Mouse (Mus musculus) hindbrain, embryonic 10.5 days (tissue): Measurements from ENCODE around the gene Tmem63c. TPM values are rescaled to one million over a fixed set of nuclear protein-coding genes. Genes with fewer than 3 reads are reported as not detected.

ENCODE experiments used
- DNase-seq: peaks from one replicate; pipeline ENCODE4 v3.0.0-alpha.2; 2017; ENCODE audit warnings: low spot score
- H3K27ac ChIP-seq: fragments of 300-500 bp; sonication (generic); 2 replicates; pipeline ENCODE4 v1.5.1; 2016; ENCODE audit warnings: mild to moderate bottlenecking, moderate library complexity
- H3K27me3 ChIP-seq: fragments of 300-500 bp; sonication (generic); 2 replicates; pipeline ENCODE4 v1.6.1; 2016; ENCODE audit warnings: mild to moderate bottlenecking; ENCODE audit not compliant: poor library complexity, insufficient read depth, severe bottlenecking
- H3K36me3 ChIP-seq: fragments of 300-500 bp; sonication (generic); 2 replicates; pipeline ENCODE4 v1.6.1; 2016; ENCODE audit warnings: mild to moderate bottlenecking, moderate library complexity
- H3K4me1 ChIP-seq: fragments of 300-500 bp; sonication (generic); replicated peaks from 2 replicates; pipeline ENCODE4 v1.6.1; 2016; ENCODE audit warnings: mild to moderate bottlenecking
- H3K4me3 ChIP-seq: fragments of 300-500 bp; sonication (generic); 2 replicates; pipeline ENCODE4 v1.5.1; 2016; ENCODE audit warnings: mild to moderate bottlenecking, moderate library complexity
- H3K9me3 ChIP-seq: fragments of 300-500 bp; sonication (generic); 2 replicates; pipeline ENCODE4 v1.6.1; 2016; ENCODE audit warnings: mild to moderate bottlenecking, moderate library complexity
- WGBS: fragments of 180-500 bp; shearing (Covaris S2); methylation state at CpG from one replicate; pipeline ENCODE4 v1.1.7; 2016; 5-methylcytosine and 5-hydroxymethylcytosine counted together
- polyA plus RNA-seq: library from polyadenylated mRNA; unstranded; fragments of >200 nt; fragmentation: Nextera tagmentation; extraction: Ambion mirVana; gene quantifications from 2 replicates; pipeline ENCODE4 v1.2.1, GENCODE M21; 2016

Tmem63c gene
- 0.10 and 0.35 TPM in 2 replicates for polyA plus RNA-seq

GRCm38 (mm10) chr12:87021040-87021439 is at the start of gene Tmem63c:
Tmem63c (plus strand) TSS chr12:87021340.
- Histone ChIP-seq H3K4me1 (peaks cover 1% of the 10 kb centered on the region), H3K27ac (no peak within 1 kb of the TSS), H3K9me3 (no peaks in the 10 kb centered on the region), H3K4me3 (no peak within 1 kb of the TSS), H3K36me3 (no peaks in the 10 kb centered on the region), H3K27me3 (peaks cover 12% of the 10 kb centered on the region)
- no peak for DNase-seq
- 81% methylated on average over 6 of the region's 6 CpGs for WGBS

DNA sequence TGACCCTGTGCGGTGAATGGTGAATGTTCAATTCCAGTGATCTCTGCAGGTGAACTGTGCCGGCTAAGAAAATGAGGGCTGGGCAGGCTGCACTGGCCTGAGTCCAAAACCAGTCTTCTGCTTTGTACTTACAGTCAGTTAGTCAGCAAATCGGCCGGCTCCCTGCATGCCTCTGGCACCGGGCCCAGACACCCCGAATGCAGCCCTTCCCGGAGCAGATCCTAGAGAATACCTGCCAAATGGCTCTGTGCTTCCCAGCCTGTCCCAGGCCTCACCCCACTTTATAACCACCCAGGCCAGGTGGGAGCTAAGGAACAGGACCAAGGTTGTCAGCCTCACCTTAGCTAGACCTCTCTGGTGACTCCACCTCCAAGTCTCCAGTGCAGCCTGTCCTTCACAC is 47.9 kb upstream of the Tmem63c start:
- H3K27me3 ChIP-seq = peaks cover 42% of the 10 kb centered on the region
- no peaks in the 10 kb centered on the region for H3K36me3 ChIP-seq
- WGBS = 71% methylated on average over 7 of the region's 7 CpGs
- DNase-seq = no peak
- H3K4me3 ChIP-seq = no peak overlapping the region
- peaks cover 31% of the 10 kb centered on the region for H3K4me1 ChIP-seq
- H3K27ac ChIP-seq = no peak overlapping the region
- H3K9me3 ChIP-seq = no peaks in the 10 kb centered on the region

DNA sequence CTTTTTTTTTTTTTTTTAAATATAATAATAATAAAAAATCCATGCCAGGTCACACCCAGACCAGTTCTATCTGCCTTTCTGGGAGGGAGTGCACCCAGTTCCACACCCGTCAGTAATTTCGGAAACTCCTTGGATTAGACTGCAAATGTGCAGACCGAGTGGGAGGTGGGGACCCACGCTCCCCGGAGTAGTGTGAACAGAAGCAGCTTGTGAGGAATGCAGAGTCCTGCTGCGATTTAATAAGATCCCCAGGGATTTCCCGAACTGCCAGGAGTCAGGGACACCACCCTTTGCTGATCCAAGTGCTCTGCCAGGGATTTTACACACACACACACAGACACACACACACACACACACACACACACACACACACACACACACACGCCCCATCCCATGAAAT is 47.4 kb upstream of the Tmem63c start:
- Histone ChIP-seq H3K4me3 (no peak overlapping the region), H3K27me3 (peaks cover 46% of the 10 kb centered on the region), H3K27ac (no peak overlapping the region), H3K36me3 (no peaks in the 10 kb centered on the region), H3K4me1 (peaks cover 34% of the 10 kb centered on the region), H3K9me3 (no peaks in the 10 kb centered on the region)
- WGBS = 40% methylated on average over 8 of the region's 8 CpGs
- no peak for DNase-seq

- H3K9me3 ChIP-seq = no peaks in the 10 kb centered on the region
- H3K4me1 ChIP-seq = peaks cover 28% of the 10 kb centered on the region
- peak; percentile 81 for DNase-seq
- WGBS = 7% methylated on average over 40 of the region's 40 CpGs
- H3K4me3 ChIP-seq = peak overlapping the region; percentile 54
- H3K36me3 ChIP-seq = no peaks in the 10 kb centered on the region
- peaks cover 53% of the 10 kb centered on the region for H3K27me3 ChIP-seq
- H3K27ac ChIP-seq = peak overlapping the region; percentile 80
Observed at GRCm38 (mm10) chr12:86974387-86975288, 46.5 kb upstream of the Tmem63c start.

GRCm38 (mm10) chr12:86975761-86976160 is 45.4 kb upstream of the Tmem63c start:
- H3K4me3 ChIP-seq = no peak overlapping the region
- no peak overlapping the region for H3K27ac ChIP-seq
- H3K9me3 ChIP-seq = no peaks in the 10 kb centered on the region
- WGBS = 56% methylated on average over 10 of the region's 10 CpGs
- H3K36me3 ChIP-seq = no peaks in the 10 kb centered on the region
- H3K27me3 ChIP-seq = peaks cover 64% of the 10 kb centered on the region
- no peak for DNase-seq
- peaks cover 28% of the 10 kb centered on the region for H3K4me1 ChIP-seq

GRCm38 (mm10) chr12:86976511-86977168 is 44.5 kb upstream of the Tmem63c start:
- peaks cover 28% of the 10 kb centered on the region for H3K4me1 ChIP-seq
- no peaks in the 10 kb centered on the region for H3K36me3 ChIP-seq
- H3K27ac ChIP-seq = no peak overlapping the region
- no peaks in the 10 kb centered on the region for H3K9me3 ChIP-seq
- no peak overlapping the region for H3K4me3 ChIP-seq
- H3K27me3 ChIP-seq = peaks cover 72% of the 10 kb centered on the region
- 61% methylated on average over 6 of the region's 6 CpGs for WGBS
- no peak for DNase-seq

GRCm38 (mm10) chr12:86977833-86978232 is 43.3 kb upstream of the Tmem63c start:
- Histone ChIP-seq H3K27me3 (peaks cover 84% of the 10 kb centered on the region), H3K36me3 (no peaks in the 10 kb centered on the region), H3K9me3 (no peaks in the 10 kb centered on the region), H3K27ac (no peak overlapping the region), H3K4me1 (peaks cover 28% of the 10 kb centered on the region), H3K4me3 (no peak overlapping the region)
- DNase-seq = no peak
- 28% methylated on average over 15 of the region's 15 CpGs for WGBS

GRCm38 (mm10) chr12:86981180-86981579 is 40.0 kb upstream of the Tmem63c start:
- Histone ChIP-seq H3K9me3 (no peaks in the 10 kb centered on the region), H3K4me1 (peaks cover 21% of the 10 kb centered on the region), H3K4me3 (no peak overlapping the region), H3K36me3 (no peaks in the 10 kb centered on the region), H3K27ac (no peak overlapping the region), H3K27me3 (peaks cover 95% of the 10 kb centered on the region)
- no peak for DNase-seq
- 29% methylated on average over 9 of the region's 9 CpGs for WGBS

DNA sequence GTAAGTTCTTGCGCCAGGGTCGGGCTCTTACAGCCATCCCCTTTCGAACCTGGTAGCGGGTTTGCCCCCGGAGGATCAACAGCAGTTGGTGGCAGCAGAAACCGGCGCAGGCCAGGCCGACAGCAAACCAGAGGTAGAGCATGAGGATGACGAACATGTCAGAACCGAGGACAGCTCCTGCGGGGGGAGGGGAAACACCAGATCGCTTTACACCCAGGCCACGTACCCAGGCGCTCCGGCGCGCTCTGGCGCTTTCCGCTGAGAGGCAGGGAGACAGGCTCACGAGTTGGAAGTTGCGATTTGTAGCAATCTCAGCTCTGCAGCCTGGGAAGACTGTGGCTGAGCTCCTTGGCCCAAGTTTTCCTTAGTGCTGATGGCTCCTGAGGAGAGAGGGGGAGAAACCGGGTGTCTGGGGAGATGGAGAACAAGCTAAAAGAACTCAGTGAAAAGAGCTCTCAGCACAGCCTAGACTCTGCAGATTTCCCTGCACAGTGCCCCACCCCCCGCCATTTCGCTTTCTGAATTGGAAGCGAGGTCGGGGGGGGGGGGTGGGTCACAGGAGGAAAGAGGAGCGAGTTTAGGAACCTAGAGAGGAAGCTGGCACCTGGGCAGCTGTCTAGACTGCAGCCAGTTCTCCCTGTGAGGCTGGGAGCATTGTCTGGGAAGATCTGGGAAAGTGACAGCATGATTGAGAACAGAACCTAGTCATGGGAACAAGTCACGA is 37.5 kb upstream of the Tmem63c start:
- Histone ChIP-seq H3K9me3 (no peaks in the 10 kb centered on the region), H3K4me3 (peak overlapping the region; percentile 38), H3K27me3 (peaks cover 97% of the 10 kb centered on the region), H3K27ac (peak overlapping the region; percentile 42; the same call in 1 of the 2 replicates), H3K4me1 (peaks cover 13% of the 10 kb centered on the region), H3K36me3 (no peaks in the 10 kb centered on the region)
- WGBS = 3% methylated on average over 28 of the region's 28 CpGs
- DNase-seq = peak; percentile 78

GRCm38 (mm10) chr12:86984194-86984555 is 37.0 kb upstream of the Tmem63c start:
- peak; percentile 57 for DNase-seq
- Histone ChIP-seq H3K27ac (no peak overlapping the region), H3K4me3 (no peak overlapping the region; the same call in 1 of the 2 replicates), H3K9me3 (no peaks in the 10 kb centered on the region), H3K27me3 (peaks cover 97% of the 10 kb centered on the region), H3K4me1 (peaks cover 15% of the 10 kb centered on the region), H3K36me3 (no peaks in the 10 kb centered on the region)
- 7% methylated on average over 6 of the region's 6 CpGs for WGBS

DNA sequence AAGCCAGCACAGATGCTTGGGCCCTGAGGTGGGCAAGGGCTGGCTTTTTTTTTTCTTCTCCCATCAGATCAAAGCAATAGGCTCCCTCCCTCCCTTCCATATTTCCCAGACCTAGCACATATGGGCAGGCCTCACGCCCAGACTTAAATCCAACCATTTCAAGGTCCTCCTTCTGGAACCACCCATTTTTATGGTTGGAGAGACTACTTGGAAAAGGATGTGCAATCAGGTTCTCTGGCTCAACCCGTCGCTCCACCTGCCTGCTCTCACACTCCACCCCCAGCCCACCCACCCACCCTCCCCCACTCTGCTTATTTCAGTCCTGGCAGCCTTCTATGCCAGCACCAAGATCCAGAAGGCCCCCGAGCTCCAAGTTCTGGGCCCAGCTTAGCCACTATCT is 34.6 kb upstream of the Tmem63c start:
- no peak overlapping the region for H3K27ac ChIP-seq
- WGBS = 82% methylated on average over 4 of the region's 4 CpGs
- peaks cover 100% of the 10 kb centered on the region for H3K27me3 ChIP-seq
- H3K36me3 ChIP-seq = no peaks in the 10 kb centered on the region
- no peaks in the 10 kb centered on the region for H3K9me3 ChIP-seq
- peaks cover 31% of the 10 kb centered on the region for H3K4me1 ChIP-seq
- no peak overlapping the region for H3K4me3 ChIP-seq
- DNase-seq = no peak

- H3K9me3 ChIP-seq = no peaks in the 10 kb centered on the region
- no peak for DNase-seq
- H3K27ac ChIP-seq = no peak overlapping the region
- 52% methylated on average over 16 of the region's 16 CpGs for WGBS
- peaks cover 96% of the 10 kb centered on the region for H3K27me3 ChIP-seq
- H3K4me1 ChIP-seq = peaks cover 41% of the 10 kb centered on the region
- H3K36me3 ChIP-seq = no peaks in the 10 kb centered on the region
- H3K4me3 ChIP-seq = no peak overlapping the region
Observed at GRCm38 (mm10) chr12:86988227-86988626, 32.9 kb upstream of the Tmem63c start.
